Mouse (Mus musculus): ENCODE results near the gene Col4a3bp.

DNA sequence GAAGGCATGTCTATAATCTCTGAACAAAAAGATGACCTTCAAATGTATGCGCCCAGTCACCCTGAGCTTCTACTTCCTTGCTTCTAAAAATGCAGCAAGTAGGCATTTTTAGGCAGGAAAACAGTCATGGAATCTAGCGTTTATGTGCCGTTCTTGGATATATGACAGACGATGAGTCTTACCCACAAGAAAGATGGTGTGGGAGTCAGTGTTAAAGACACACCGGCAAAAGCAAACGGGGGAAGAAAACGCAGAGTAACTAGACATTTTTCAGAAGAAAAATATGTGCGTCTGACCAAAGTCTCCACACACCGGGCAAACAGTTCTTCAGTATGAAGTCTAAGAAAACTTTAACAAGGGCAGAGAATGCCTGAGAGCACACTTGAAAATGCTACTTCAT, 144.8 kb downstream of the Col4a3bp start:
- no peak for TF ChIP-seq CTCF (IDR thresholded peaks at IDR 0.05; ENCODE audit: control insufficient read depth, insufficient read depth, insufficient read length)
- TF ChIP-seq MYOG (IDR thresholded peaks at IDR 0.05; ENCODE audit: control insufficient read depth, extremely low read depth, insufficient read length) = no peak
- TF ChIP-seq MYOD1 (IDR thresholded peaks at IDR 0.05; ENCODE audit: control insufficient read depth, insufficient read length, low read depth) = no peak
- no peak for TF ChIP-seq USF1 (IDR thresholded peaks at IDR 0.05; ENCODE audit: low read depth)
